In the genomic region with DNA sequence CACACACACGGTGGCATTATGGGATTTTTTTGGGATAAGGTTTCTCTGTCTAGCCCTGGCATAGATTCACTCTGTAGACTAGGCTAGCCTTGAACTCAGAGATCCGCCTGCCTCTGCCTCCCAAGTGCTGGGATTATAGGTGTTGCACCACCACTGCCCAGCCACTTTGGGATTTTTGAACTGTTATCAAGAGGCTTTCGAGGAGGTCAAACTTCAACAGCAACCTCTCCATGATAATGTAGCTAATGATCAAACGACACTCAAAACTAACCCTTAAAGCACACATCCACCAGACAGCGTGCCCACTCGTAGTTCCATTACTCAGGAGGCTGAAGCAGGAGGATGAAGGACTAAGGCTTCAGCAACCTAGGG, we compare ENCODE assay signal across 8 mouse cellular contexts. TPM values are rescaled to one million over a fixed set of nuclear protein-coding genes. Genes with fewer than 3 reads are reported as not detected.
A peak's percentile ranks its signal among the peaks of the same experiment; 100 is the strongest.
DNase-seq lines count a peak whose midpoint lies in the region; ATAC-seq and TF ChIP-seq lines count a peak whose summit lies in the region.

No protein-coding gene starts in this region.

- no peak overlapping the region for H3K4me2 ChIP-seq in forebrain, embryonic 16.5 days (ENCODE audit: low read length)
- H3K4me2 ChIP-seq in liver, embryonic 13.5 days = peak overlapping the region; percentile 100

- no peak for TF ChIP-seq CTCF in spleen, adult 2 months (IDR thresholded peaks at IDR 0.05; ENCODE audit: extremely low read depth, insufficient read depth, insufficient read length, insufficient replicate concordance)

- H3K9ac ChIP-seq in forebrain, embryonic 16.5 days (replicated peaks; ENCODE audit: low read depth, low read length) = no peak overlapping the region
- peak overlapping the region; percentile 92 for H3K9ac ChIP-seq in liver, embryonic 13.5 days

- H3K27me3 ChIP-seq in forebrain, embryonic 10.5 days (ENCODE audit: poor library complexity, severe bottlenecking) = no peaks in the 10 kb centered on the region
- no peaks in the 10 kb centered on the region for H3K27me3 ChIP-seq in forebrain, embryonic 16.5 days (replicated peaks; ENCODE audit: control insufficient read depth, insufficient read depth, low read length)
- H3K27me3 ChIP-seq in spleen, adult 2 months (ENCODE audit: control insufficient read depth, insufficient read depth, low read length) = no peaks in the 10 kb centered on the region
- no peaks in the 10 kb centered on the region for H3K27me3 ChIP-seq in liver, embryonic 13.5 days

- peaks cover 75% of the 10 kb centered on the region for H3K4me1 ChIP-seq in forebrain, embryonic 10.5 days
- peaks cover 34% of the 10 kb centered on the region for H3K4me1 ChIP-seq in forebrain, embryonic 16.5 days (replicated peaks; ENCODE audit: control insufficient read depth, insufficient read depth, low read length)
- peaks cover 8% of the 10 kb centered on the region for H3K4me1 ChIP-seq in spleen, adult 2 months (ENCODE audit: control insufficient read depth, insufficient read depth, insufficient read length)
- H3K4me1 ChIP-seq in liver, embryonic 13.5 days (replicated peaks) = peaks cover 85% of the 10 kb centered on the region

- peaks cover 3% of the 10 kb centered on the region; the same call in 1 of the 2 replicates for H3K9me3 ChIP-seq in forebrain, embryonic 10.5 days
- no peaks in the 10 kb centered on the region for H3K9me3 ChIP-seq in forebrain, embryonic 16.5 days (ENCODE audit: control insufficient read depth, low read length)
- no peaks in the 10 kb centered on the region for H3K9me3 ChIP-seq in liver, embryonic 13.5 days (replicated peaks)

- peak overlapping the region; percentile 56 for H3K4me3 ChIP-seq in forebrain, embryonic 10.5 days
- no peak overlapping the region for H3K4me3 ChIP-seq in forebrain, embryonic 16.5 days (replicated peaks; ENCODE audit: low read length)
- no peak overlapping the region for H3K4me3 ChIP-seq in spleen, adult 2 months (ENCODE audit: extremely low read depth, insufficient read depth, insufficient read length)
- peak overlapping the region; percentile 86 for H3K4me3 ChIP-seq in liver, embryonic 13.5 days (replicated peaks)

- DNase-seq in forebrain, embryonic 10.5 days (ENCODE audit: extremely low spot score, low spot score) = no peak
- no peak for DNase-seq in spleen, adult 2 months (ENCODE audit: low read depth in 1 of 2, low spot score in 2 of 2)
- no peak for DNase-seq in spleen, postnatal 4 days (ENCODE audit: low spot score in 2 of 2)
- DNase-seq in liver, embryonic 13.5 days = no peak
- no peak for DNase-seq in ovary, postnatal 14 days (ENCODE audit: low spot score)
- DNase-seq in cerebellum, adult 8-10 months = no peak
- DNase-seq in spleen, postnatal 14 days (ENCODE audit: low spot score in 2 of 2) = no peak

- peak overlapping the region; percentile 83 for H3K27ac ChIP-seq in forebrain, embryonic 10.5 days
- no peak overlapping the region for H3K27ac ChIP-seq in forebrain, embryonic 16.5 days (ENCODE audit: low read length)
- peak overlapping the region; percentile 14; the same call in 1 of the 2 replicates for H3K27ac ChIP-seq in spleen, adult 2 months (ENCODE audit: insufficient read depth, low read length)
- peak overlapping the region; percentile 97 for H3K27ac ChIP-seq in liver, embryonic 13.5 days

- no peak for TF ChIP-seq POLR2A in spleen, adult 2 months (IDR thresholded peaks at IDR 0.05; ENCODE audit: low read depth, low read length)

- WGBS in forebrain, embryonic 10.5 days = 83% methylated on average over 6 of the region's 6 CpGs
- WGBS in forebrain, embryonic 16.5 days = 88% methylated on average over 6 of the region's 6 CpGs
- WGBS in spleen, adult 2 months = 90% methylated on average over 6 of the region's 6 CpGs
- 68% methylated on average over 6 of the region's 6 CpGs for WGBS in liver, embryonic 13.5 days (ENCODE audit: insufficient replicate concordance)

- H3K36me3 ChIP-seq in forebrain, embryonic 10.5 days (replicated peaks) = peaks cover 34% of the 10 kb centered on the region
- H3K36me3 ChIP-seq in forebrain, embryonic 16.5 days (ENCODE audit: control insufficient read depth, insufficient read depth) = no peaks in the 10 kb centered on the region
- H3K36me3 ChIP-seq in spleen, adult 2 months (ENCODE audit: control insufficient read depth, insufficient read depth, low read length) = peaks cover 4% of the 10 kb centered on the region
- peaks cover 30% of the 10 kb centered on the region for H3K36me3 ChIP-seq in liver, embryonic 13.5 days

- no peak for ATAC-seq in forebrain, embryonic 16.5 days
- ATAC-seq in liver, embryonic 13.5 days (ENCODE audit: low read depth) = no peak

RNA-seq across cellular contexts. Expression of a gene that starts 0.5 kb away (rescaled TPM):
- polyA plus RNA-seq in forebrain, embryonic 10.5 days (2016; fragmentation: Nextera tagmentation; extraction: Ambion mirVana) = 7.4 and 8.9 TPM in 2 replicates
- 4.7 and 5.9 TPM in 2 replicates for polyA plus RNA-seq in forebrain, embryonic 16.5 days (2015; fragmentation: Nextera tagmentation; extraction: Ambion mirVana)
- 10.3 and 13.5 TPM in 2 replicates for polyA plus RNA-seq in spleen, adult 2 months (2012; rRNA removed)
- 8.6 and 9.6 TPM in 2 replicates for polyA plus RNA-seq in liver, embryonic 13.5 days (2015; fragmentation: Nextera tagmentation; extraction: Ambion mirVana)

RNA-seq across cellular contexts. Expression of a gene that starts 6.1 kb away (rescaled TPM):
- polyA plus RNA-seq in forebrain, embryonic 10.5 days (2016; fragmentation: Nextera tagmentation; extraction: Ambion mirVana) = 1,048 and 1,068 TPM in 2 replicates
- 359 and 360 TPM in 2 replicates for polyA plus RNA-seq in forebrain, embryonic 16.5 days (2015; fragmentation: Nextera tagmentation; extraction: Ambion mirVana)
- 74.7 and 89.3 TPM in 2 replicates for polyA plus RNA-seq in spleen, adult 2 months (2012; rRNA removed)
- 461 and 495 TPM in 2 replicates for polyA plus RNA-seq in liver, embryonic 13.5 days (2015; fragmentation: Nextera tagmentation; extraction: Ambion mirVana)

RNA-seq across cellular contexts. Expression of a gene that starts 21.3 kb away (rescaled TPM):
- polyA plus RNA-seq in forebrain, embryonic 10.5 days (2016; fragmentation: Nextera tagmentation; extraction: Ambion mirVana) = 214 and 215 TPM in 2 replicates
- polyA plus RNA-seq in forebrain, embryonic 16.5 days (2015; fragmentation: Nextera tagmentation; extraction: Ambion mirVana) = 203 and 216 TPM in 2 replicates
- polyA plus RNA-seq in spleen, adult 2 months (2012; rRNA removed) = 53.8 and 65.3 TPM in 2 replicates
- 63.5 and 67.5 TPM in 2 replicates for polyA plus RNA-seq in liver, embryonic 13.5 days (2015; fragmentation: Nextera tagmentation; extraction: Ambion mirVana)

RNA-seq across cellular contexts. Expression of a gene that starts 21.4 kb away (rescaled TPM):
- 271 and 298 TPM in 2 replicates for polyA plus RNA-seq in forebrain, embryonic 10.5 days (2016; fragmentation: Nextera tagmentation; extraction: Ambion mirVana)
- polyA plus RNA-seq in forebrain, embryonic 16.5 days (2015; fragmentation: Nextera tagmentation; extraction: Ambion mirVana) = 69.7 and 76.7 TPM in 2 replicates
- 30.4 and 39.0 TPM in 2 replicates for polyA plus RNA-seq in spleen, adult 2 months (2012; rRNA removed)
- polyA plus RNA-seq in liver, embryonic 13.5 days (2015; fragmentation: Nextera tagmentation; extraction: Ambion mirVana) = 202 and 204 TPM in 2 replicates

RNA-seq across cellular contexts. Expression of a gene that starts 28.4 kb away (rescaled TPM):
- polyA plus RNA-seq in forebrain, embryonic 10.5 days (2016; fragmentation: Nextera tagmentation; extraction: Ambion mirVana) = 4.9 and 5.3 TPM in 2 replicates
- polyA plus RNA-seq in forebrain, embryonic 16.5 days (2015; fragmentation: Nextera tagmentation; extraction: Ambion mirVana) = 2.5 and 4.9 TPM in 2 replicates
- polyA plus RNA-seq in spleen, adult 2 months (2012; rRNA removed) = 1.2 and 1.8 TPM in 2 replicates
- not detected in 2 replicates for polyA plus RNA-seq in liver, embryonic 13.5 days (2015; fragmentation: Nextera tagmentation; extraction: Ambion mirVana)

Comparison
In these comparisons a context has a peak if more than half of its experiments do, and no peak if none do; other contexts are left out.
1. H3K4me3 ChIP-seq: peak in forebrain, embryonic 10.5 days (single experiment) and liver, embryonic 13.5 days (single experiment); none in forebrain, embryonic 16.5 days (single experiment) and spleen, adult 2 months (single experiment).